Mouse (Mus musculus): ENCODE results near the gene Ilf2.

GRCm38 (mm10) chr3:90527291-90527873 is 51.5 kb downstream of the Ilf2 start:
- TF ChIP-seq CTCF (IDR thresholded peaks at IDR 0.05; ENCODE audit: low read depth): no peak
- TF ChIP-seq EP300 (IDR thresholded peaks at IDR 0.05; ENCODE audit: low read depth): no peak

Measured in liver, postnatal 0 days (tissue).